ENCODE assay signal across 8 mouse cellular contexts in the genomic region with DNA sequence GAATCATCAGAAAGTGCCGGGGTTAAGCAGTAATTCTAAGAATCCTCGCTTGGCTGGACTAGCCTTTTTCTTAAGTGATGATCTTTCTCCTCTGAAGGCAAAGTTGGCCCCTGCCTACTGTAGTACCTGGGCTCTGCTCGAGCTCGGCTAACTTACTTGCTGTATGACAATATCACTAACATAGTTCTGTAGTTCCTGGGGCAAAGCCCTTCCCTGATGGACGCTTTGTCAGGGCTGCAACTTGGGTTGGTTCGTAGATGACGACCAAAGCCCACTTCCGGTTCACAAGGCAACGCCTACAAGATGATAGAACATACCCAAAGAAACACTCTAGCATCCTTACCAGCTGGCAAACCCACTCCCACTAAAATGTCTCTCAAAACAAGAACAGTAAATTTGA. TPM values are rescaled to one million over a fixed set of nuclear protein-coding genes. Genes with fewer than 3 reads are reported as not detected.
DNase-seq lines count a peak whose midpoint lies in the region; ATAC-seq and TF ChIP-seq lines count a peak whose summit lies in the region.

No protein-coding gene starts in this region.

- H3K27ac ChIP-seq in heart, embryonic 15.5 days = peak overlapping the region; percentile 91
- peak overlapping the region; percentile 47; the same call in 1 of the 2 replicates for H3K27ac ChIP-seq in midbrain, postnatal 0 days (ENCODE audit: low read depth, low read length)
- H3K27ac ChIP-seq in midbrain, embryonic 15.5 days = no peak overlapping the region
- H3K27ac ChIP-seq in heart, embryonic 16.5 days (ENCODE audit: low read length) = peak overlapping the region; percentile 90
- no peak overlapping the region for H3K27ac ChIP-seq in forebrain, embryonic 16.5 days (ENCODE audit: low read length)

- no peak for DNase-seq in heart, adult 9 months (ENCODE audit: low spot score in 2 of 2)
- DNase-seq in midbrain, postnatal 0 days (ENCODE audit: low spot score) = no peak
- peak; percentile 33 for DNase-seq in thymus, postnatal 14 days
- no peak for DNase-seq in frontal cortex, postnatal 25 days (ENCODE audit: low spot score in 2 of 2)

- ATAC-seq in heart, embryonic 15.5 days (replicated peaks; ENCODE audit: insufficient number of reproducible peaks, insufficient read depth, low FRiP score, low read depth) = no peak
- no peak for ATAC-seq in midbrain, postnatal 0 days (ENCODE audit: low FRiP score)
- ATAC-seq in midbrain, embryonic 15.5 days (replicated peaks) = no peak
- no peak for ATAC-seq in heart, embryonic 16.5 days (replicated peaks; ENCODE audit: extremely low read depth, insufficient read depth, low FRiP score)
- ATAC-seq in forebrain, embryonic 16.5 days = no peak

- no peak for TF ChIP-seq CTCF in midbrain, postnatal 0 days (IDR thresholded peaks at IDR 0.05)

- WGBS in heart, embryonic 15.5 days = 82% methylated on average over 9 of the region's 9 CpGs
- WGBS in midbrain, postnatal 0 days = 92% methylated on average over 9 of the region's 9 CpGs
- WGBS in midbrain, embryonic 15.5 days = 90% methylated on average over 9 of the region's 9 CpGs
- WGBS in heart, embryonic 16.5 days = 78% methylated on average over 9 of the region's 9 CpGs
- WGBS in forebrain, embryonic 16.5 days = 94% methylated on average over 9 of the region's 9 CpGs

- H3K9ac ChIP-seq in heart, embryonic 15.5 days = no peak overlapping the region
- no peak overlapping the region for H3K9ac ChIP-seq in midbrain, postnatal 0 days (replicated peaks; ENCODE audit: low read length, poor library complexity, severe bottlenecking)
- H3K9ac ChIP-seq in midbrain, embryonic 15.5 days = no peak overlapping the region
- H3K9ac ChIP-seq in heart, embryonic 16.5 days (ENCODE audit: low read length) = no peak overlapping the region; the same call in 1 of the 2 replicates
- no peak overlapping the region for H3K9ac ChIP-seq in forebrain, embryonic 16.5 days (replicated peaks; ENCODE audit: low read depth, low read length)

- H3K4me3 ChIP-seq in heart, embryonic 15.5 days = no peak overlapping the region
- H3K4me3 ChIP-seq in midbrain, postnatal 0 days (ENCODE audit: low read depth, low read length) = no peak overlapping the region
- no peak overlapping the region for H3K4me3 ChIP-seq in midbrain, embryonic 15.5 days
- H3K4me3 ChIP-seq in heart, embryonic 16.5 days (ENCODE audit: low read length) = no peak overlapping the region
- no peak overlapping the region for H3K4me3 ChIP-seq in forebrain, embryonic 16.5 days (replicated peaks; ENCODE audit: low read length)

- 0 out of 2 replicates have a peak, but pooled peaks cover 9% of the 10 kb centered on the region for H3K36me3 ChIP-seq in heart, embryonic 15.5 days
- H3K36me3 ChIP-seq in midbrain, postnatal 0 days (ENCODE audit: insufficient read depth, low read length) = peaks cover 8% of the 10 kb centered on the region; the same call in 1 of the 2 replicates
- H3K36me3 ChIP-seq in midbrain, embryonic 15.5 days (replicated peaks) = no peaks in the 10 kb centered on the region; the same call in 1 of the 2 replicates
- peaks cover 4% of the 10 kb centered on the region for H3K36me3 ChIP-seq in heart, embryonic 16.5 days (ENCODE audit: control insufficient read depth, insufficient read depth)
- no peaks in the 10 kb centered on the region for H3K36me3 ChIP-seq in forebrain, embryonic 16.5 days (ENCODE audit: control insufficient read depth, insufficient read depth)

- H3K27me3 ChIP-seq in heart, embryonic 15.5 days = no peaks in the 10 kb centered on the region
- no peaks in the 10 kb centered on the region for H3K27me3 ChIP-seq in midbrain, postnatal 0 days (ENCODE audit: insufficient read depth, low read length)
- no peaks in the 10 kb centered on the region for H3K27me3 ChIP-seq in midbrain, embryonic 15.5 days (replicated peaks)
- no peaks in the 10 kb centered on the region for H3K27me3 ChIP-seq in heart, embryonic 16.5 days (ENCODE audit: control insufficient read depth, insufficient read depth, low read length)
- no peaks in the 10 kb centered on the region for H3K27me3 ChIP-seq in forebrain, embryonic 16.5 days (replicated peaks; ENCODE audit: control insufficient read depth, insufficient read depth, low read length)

- H3K9me3 ChIP-seq in heart, embryonic 15.5 days (replicated peaks) = no peaks in the 10 kb centered on the region
- H3K9me3 ChIP-seq in midbrain, postnatal 0 days (ENCODE audit: low read length) = no peaks in the 10 kb centered on the region
- no peaks in the 10 kb centered on the region for H3K9me3 ChIP-seq in midbrain, embryonic 15.5 days
- H3K9me3 ChIP-seq in heart, embryonic 16.5 days (replicated peaks; ENCODE audit: control insufficient read depth, low read length) = no peaks in the 10 kb centered on the region
- no peaks in the 10 kb centered on the region for H3K9me3 ChIP-seq in forebrain, embryonic 16.5 days (ENCODE audit: control insufficient read depth, low read length)

- peaks cover 40% of the 10 kb centered on the region for H3K4me1 ChIP-seq in heart, embryonic 15.5 days (replicated peaks)
- no peaks in the 10 kb centered on the region for H3K4me1 ChIP-seq in midbrain, postnatal 0 days (ENCODE audit: insufficient read depth, low read length)
- H3K4me1 ChIP-seq in midbrain, embryonic 15.5 days = peaks cover 14% of the 10 kb centered on the region
- H3K4me1 ChIP-seq in heart, embryonic 16.5 days (ENCODE audit: control insufficient read depth, insufficient read depth, low read length) = peaks cover 37% of the 10 kb centered on the region
- no peaks in the 10 kb centered on the region; the same call in 1 of the 2 replicates for H3K4me1 ChIP-seq in forebrain, embryonic 16.5 days (replicated peaks; ENCODE audit: control insufficient read depth, insufficient read depth, low read length)

- no peak overlapping the region for H3K4me2 ChIP-seq in heart, embryonic 15.5 days
- no peak overlapping the region for H3K4me2 ChIP-seq in midbrain, postnatal 0 days (ENCODE audit: low read depth, low read length, poor library complexity, severe bottlenecking)
- H3K4me2 ChIP-seq in midbrain, embryonic 15.5 days = no peak overlapping the region
- H3K4me2 ChIP-seq in heart, embryonic 16.5 days (ENCODE audit: low read depth, low read length) = no peak overlapping the region
- H3K4me2 ChIP-seq in forebrain, embryonic 16.5 days (ENCODE audit: low read length) = no peak overlapping the region

RNA-seq across cellular contexts. Expression of a gene that starts 47.7 kb away (rescaled TPM):
- 28.7 and 29.8 TPM in 2 replicates for polyA plus RNA-seq in heart, embryonic 15.5 days (2015; fragmentation: Nextera tagmentation; extraction: Ambion mirVana)
- 50.7 and 77.7 TPM in 2 replicates for total RNA-seq in midbrain, postnatal 0 days (2014; rRNA removed)
- polyA plus RNA-seq in midbrain, postnatal 0 days (2015; fragmentation: Nextera tagmentation; extraction: Ambion mirVana) = 46.2 and 49.9 TPM in 2 replicates
- polyA plus RNA-seq in midbrain, embryonic 15.5 days (2015; fragmentation: Nextera tagmentation; extraction: Ambion mirVana) = 57.2 and 59.2 TPM in 2 replicates
- 28.3 and 29.6 TPM in 2 replicates for polyA plus RNA-seq in heart, embryonic 16.5 days (2015; fragmentation: Nextera tagmentation; extraction: Ambion mirVana)
- polyA plus RNA-seq in forebrain, embryonic 16.5 days (2015; fragmentation: Nextera tagmentation; extraction: Ambion mirVana) = 52.3 and 54.0 TPM in 2 replicates

Comparison
In these comparisons a context has a peak if more than half of its experiments do, and no peak if none do; other contexts are left out.
1. H3K27ac ChIP-seq: peak in heart, embryonic 15.5 days (single experiment), midbrain, postnatal 0 days (single experiment) and heart, embryonic 16.5 days (single experiment); none in midbrain, embryonic 15.5 days (single experiment) and forebrain, embryonic 16.5 days (single experiment).